8 mouse cellular contexts compared by ENCODE assay signal in genomic region chr17:45737078-45737601, GRCm38 (mm10). TPM values are rescaled to one million over a fixed set of nuclear protein-coding genes. Genes with fewer than 3 reads are reported as not detected.
DNase-seq lines count a peak whose midpoint lies in the region; ATAC-seq and TF ChIP-seq lines count a peak whose summit lies in the region.

No protein-coding gene starts in this region.

- WGBS in heart, embryonic 11.5 days (ENCODE audit: insufficient replicate concordance) = 12% methylated on average over 10 of the region's 10 CpGs
- 20% methylated on average over 10 of the region's 10 CpGs for WGBS in hindbrain, embryonic 11.5 days
- WGBS in lung, postnatal 0 days = 21% methylated on average over 10 of the region's 10 CpGs

- H3K4me2 ChIP-seq in heart, embryonic 11.5 days = peak overlapping the region; percentile 72
- H3K4me2 ChIP-seq in hindbrain, embryonic 11.5 days (replicated peaks; ENCODE audit: low read depth, low read length) = peak overlapping the region; percentile 66
- H3K4me2 ChIP-seq in lung, postnatal 0 days (replicated peaks; ENCODE audit: low read depth, low read length) = peak overlapping the region; percentile 88

- no peak for TF ChIP-seq RAD21 in MEL (IDR thresholded peaks at IDR 0.05; ENCODE audit: low read depth, low read length)

- no peaks in the 10 kb centered on the region for H3K36me3 ChIP-seq in heart, embryonic 11.5 days (ENCODE audit: control insufficient read depth, insufficient read depth, low read length)
- 0 out of 4 replicates have a peak, but pooled peaks cover 0 to 2% of the 10 kb centered on the region in 2 experiments for H3K36me3 ChIP-seq in MEL (ENCODE audit: control insufficient read depth in 1 of 2, insufficient read depth in 2 of 2, low read length in 2 of 2)
- H3K36me3 ChIP-seq in hindbrain, embryonic 11.5 days (ENCODE audit: control insufficient read depth, insufficient read depth, low read length) = no peaks in the 10 kb centered on the region
- no peaks in the 10 kb centered on the region for H3K36me3 ChIP-seq in lung, postnatal 0 days (ENCODE audit: insufficient read depth, low read length)

- no peak for ATAC-seq in heart, embryonic 11.5 days (replicated peaks; ENCODE audit: insufficient number of reproducible peaks, low FRiP score, low TSS enrichment)
- ATAC-seq in hindbrain, embryonic 11.5 days (ENCODE audit: low FRiP score) = peak; percentile 22
- ATAC-seq in lung, postnatal 0 days = peak; percentile 77

- no peak for DNase-seq in heart, postnatal 14 days
- DNase-seq in MEL (ENCODE audit: low read depth, low spot score) = peak; percentile 84
- DNase-seq in hindbrain, embryonic 11.5 days (ENCODE audit: low spot score) = no peak
- peak; percentile 76 for DNase-seq in lung, postnatal 0 days (ENCODE audit: low spot score)
- no peak for DNase-seq in urinary bladder, postnatal 25 days (ENCODE audit: low spot score)
- DNase-seq in Muller cell, postnatal 12 days (ENCODE audit: inconsistent ontology term) = no peak
- DNase-seq in left cerebral cortex, adult 8-10 months (ENCODE audit: low spot score in 2 of 2) = no peak

- peak overlapping the region; percentile 50 for H3K4me3 ChIP-seq in heart, embryonic 11.5 days (ENCODE audit: low read depth, low read length)
- H3K4me3 ChIP-seq in MEL (ENCODE audit: control insufficient read depth in 1 of 2, insufficient read depth in 1 of 2, low read depth in 2 of 2, low read length in 2 of 2) = peak overlapping the region; percentile 63 to 74
- peak overlapping the region; percentile 38 for H3K4me3 ChIP-seq in hindbrain, embryonic 11.5 days (ENCODE audit: low read depth, low read length)
- H3K4me3 ChIP-seq in lung, postnatal 0 days (ENCODE audit: low read depth, low read length) = peak overlapping the region; percentile 57

- no peak for TF ChIP-seq CTCF in MEL (IDR thresholded peaks at IDR 0.05 in 2 of 3, conservative IDR thresholded peaks at IDR 0.05 in 1 of 3; ENCODE audit: control insufficient read depth in 1 of 3, insufficient read depth in 1 of 3, low read depth in 2 of 3, low read length in 3 of 3, poor library complexity in 1 of 3, severe bottlenecking in 1 of 3)
- no peak for TF ChIP-seq CTCF in lung, postnatal 0 days (IDR thresholded peaks at IDR 0.05)

- peak overlapping the region; percentile 75 for H3K9ac ChIP-seq in heart, embryonic 11.5 days (ENCODE audit: low read depth, low read length)
- peak overlapping the region; percentile 82 for H3K9ac ChIP-seq in MEL (ENCODE audit: control insufficient read depth, low read depth, low read length, poor library complexity, severe bottlenecking)
- peak overlapping the region; percentile 75 for H3K9ac ChIP-seq in hindbrain, embryonic 11.5 days (ENCODE audit: low read depth, low read length)
- H3K9ac ChIP-seq in lung, postnatal 0 days (replicated peaks; ENCODE audit: low read depth) = 0 out of 2 replicates have a peak overlapping the region, but pooled peaks have one; percentile 9

- TF ChIP-seq POLR2A in MEL (IDR thresholded peaks at IDR 0.05; ENCODE audit: control insufficient read depth in 1 of 2, insufficient read depth in 1 of 2, low read depth in 1 of 2, low read length in 2 of 2, poor library complexity in 1 of 2) = peak; percentile 6 to 12; a peak in 2 of 4 replicates

- peak overlapping the region; percentile 78 for H3K27ac ChIP-seq in heart, embryonic 11.5 days (ENCODE audit: low read depth, low read length)
- H3K27ac ChIP-seq in MEL (ENCODE audit: control insufficient read depth, low read depth, low read length) = peak overlapping the region; percentile 64
- H3K27ac ChIP-seq in hindbrain, embryonic 11.5 days (ENCODE audit: low read depth, low read length) = peak overlapping the region; percentile 88
- H3K27ac ChIP-seq in lung, postnatal 0 days (ENCODE audit: low read length) = peak overlapping the region; percentile 68; the same call in 1 of the 2 replicates

- H3K9me3 ChIP-seq in heart, embryonic 11.5 days (replicated peaks; ENCODE audit: control insufficient read depth, low read length) = no peaks in the 10 kb centered on the region
- no peaks in the 10 kb centered on the region for H3K9me3 ChIP-seq in MEL (replicated peaks; ENCODE audit: insufficient read depth, low read length)
- H3K9me3 ChIP-seq in hindbrain, embryonic 11.5 days (ENCODE audit: control insufficient read depth, low read length) = no peaks in the 10 kb centered on the region
- H3K9me3 ChIP-seq in lung, postnatal 0 days (ENCODE audit: low read length) = no peaks in the 10 kb centered on the region

- peaks cover 2% of the 10 kb centered on the region; the same call in 1 of the 2 replicates for H3K79me2 ChIP-seq in MEL (ENCODE audit: control insufficient read depth, insufficient read depth, low read length, poor library complexity)

- H3K27me3 ChIP-seq in heart, embryonic 11.5 days (ENCODE audit: control insufficient read depth, insufficient read depth, low read length) = peaks cover 17% of the 10 kb centered on the region
- no peaks in the 10 kb centered on the region for H3K27me3 ChIP-seq in MEL (ENCODE audit: control insufficient read depth in 1 of 2, insufficient read depth in 2 of 2, low read length in 2 of 2)
- peaks cover 2% of the 10 kb centered on the region; the same call in 1 of the 2 replicates for H3K27me3 ChIP-seq in hindbrain, embryonic 11.5 days (ENCODE audit: control insufficient read depth, insufficient read depth, low read length)
- 0 out of 2 replicates have a peak, but pooled peaks cover 3% of the 10 kb centered on the region for H3K27me3 ChIP-seq in lung, postnatal 0 days (replicated peaks; ENCODE audit: insufficient read depth, low read length)

- intact Hi-C loops in heart, postnatal 14 days (cut with DNase I) = loop anchor here (5.0 kb wide), 1 partner anchor 70 kb away; no protein-coding TSS in a partner anchor

- TF ChIP-seq EP300 in MEL (IDR thresholded peaks at IDR 0.05; ENCODE audit: low read depth in 1 of 2, low read length in 2 of 2) = peak; percentile 3 to 17; a peak in 1 of 4 replicates
- TF ChIP-seq EP300 in lung, postnatal 0 days (IDR thresholded peaks at IDR 0.05) = peak; percentile 65; the same call in 1 of the 2 replicates

- H3K4me1 ChIP-seq in heart, embryonic 11.5 days (ENCODE audit: control insufficient read depth, insufficient read depth, low read length) = peaks cover 34% of the 10 kb centered on the region
- peaks cover 2 to 22% of the 10 kb centered on the region in 2 experiments for H3K4me1 ChIP-seq in MEL (ENCODE audit: control insufficient read depth in 1 of 2, insufficient read depth in 2 of 2, low read length in 2 of 2)
- H3K4me1 ChIP-seq in hindbrain, embryonic 11.5 days (replicated peaks; ENCODE audit: control insufficient read depth, insufficient read depth, low read length) = peaks cover 12% of the 10 kb centered on the region; the same call in 1 of the 2 replicates
- peaks cover 19% of the 10 kb centered on the region; the same call in 1 of the 2 replicates for H3K4me1 ChIP-seq in lung, postnatal 0 days (ENCODE audit: insufficient read depth, low read depth, low read length)

TF ChIP-seq in MEL, 35 proteins besides CTCF, POLR2A, EP300 and RAD21 (continues in another document):
- TF ChIP-seq NELFE (IDR thresholded peaks at IDR 0.05; ENCODE audit: low read depth, low read length) = peak; percentile 7; the same call in 1 of the 2 replicates
- TF ChIP-seq TAL1 (IDR thresholded peaks at IDR 0.05; ENCODE audit: low read length) = 0 out of 2 replicates have a peak, but pooled peaks have one; percentile 11
- TF ChIP-seq SIN3A (IDR thresholded peaks at IDR 0.05; ENCODE audit: low read length) = no peak
- peak; percentile 94 for TF ChIP-seq ZKSCAN1 (IDR thresholded peaks at IDR 0.05; ENCODE audit: low read depth, low read length)
- TF ChIP-seq TCF12 (IDR thresholded peaks at IDR 0.05; ENCODE audit: low read depth, low read length) = 0 out of 2 replicates have a peak, but pooled peaks have one; percentile 10
- TF ChIP-seq MAZ (IDR thresholded peaks at IDR 0.05; ENCODE audit: low read depth, low read length) = peak; percentile 31; the same call in 1 of the 2 replicates
- TF ChIP-seq MAFK (IDR thresholded peaks at IDR 0.05; ENCODE audit: borderline replicate concordance, low read depth, low read length) = no peak
- TF ChIP-seq TBP (IDR thresholded peaks at IDR 0.05; ENCODE audit: low read depth, low read length) = no peak
- TF ChIP-seq POLR2AphosphoS2 (IDR thresholded peaks at IDR 0.05; ENCODE audit: low read length) = no peak
- no peak for TF ChIP-seq MAX (IDR thresholded peaks at IDR 0.05; ENCODE audit: low read length)

RNA-seq across cellular contexts. Expression of gene 1600014C23Rik, which starts 3.5 kb away (rescaled TPM):
- polyA plus RNA-seq in heart, embryonic 11.5 days (2014; fragmentation: Nextera tagmentation; extraction: Ambion mirVana) = 0.48 and 0.80 TPM in 2 replicates
- total RNA-seq in heart, postnatal 14 days (2021) = under 1 TPM in 1 of 2 experiments, not detected in 1; 0.60 TPM
- total RNA-seq in MEL (2012; rRNA removed) = 0.81 and 2.1 TPM in 2 replicates
- 1 to 10 TPM in 1 of 2 experiments, not detected in 1; 2.7 TPM for polyA plus RNA-seq in MEL (2012; ENCODE audit: insufficient read depth in 1 of 2, insufficient read length in 2 of 2, low read depth in 1 of 2, low replicate concordance in 2 of 2, missing spikeins in 1 of 2)
- 0.32 and 0.37 TPM in 2 replicates for polyA plus RNA-seq in hindbrain, embryonic 11.5 days (2014; fragmentation: Nextera tagmentation; extraction: Ambion mirVana)
- not detected in 2 replicates for polyA plus RNA-seq in lung, postnatal 0 days (2015; fragmentation: Nextera tagmentation; extraction: Ambion mirVana)
- total RNA-seq in left cerebral cortex, adult 8-10 months (2022) = 1 to 10 TPM in 1 of 4 experiments, under 1 TPM in 1, not detected in 2; 0.73 to 1.1 TPM

RNA-seq across cellular contexts. Expression of gene Tmem63b, which starts 50.4 kb away (rescaled TPM):
- polyA plus RNA-seq in heart, embryonic 11.5 days (2014; fragmentation: Nextera tagmentation; extraction: Ambion mirVana) = 27.6 and 29.8 TPM in 2 replicates
- total RNA-seq in heart, postnatal 14 days (2021) = 10 to 100 TPM; 78.4 to 81.2 TPM
- 12.0 and 12.3 TPM in 2 replicates for total RNA-seq in MEL (2012; rRNA removed)
- polyA plus RNA-seq in MEL (2012; ENCODE audit: insufficient read depth in 1 of 2, insufficient read length in 2 of 2, low read depth in 1 of 2, low replicate concordance in 2 of 2, missing spikeins in 1 of 2) = 10 to 100 TPM in 1 of 2 experiments, not detected in 1; 37.9 TPM
- 48.6 and 50.3 TPM in 2 replicates for polyA plus RNA-seq in hindbrain, embryonic 11.5 days (2014; fragmentation: Nextera tagmentation; extraction: Ambion mirVana)
- 78.5 and 88.2 TPM in 2 replicates for polyA plus RNA-seq in lung, postnatal 0 days (2015; fragmentation: Nextera tagmentation; extraction: Ambion mirVana)
- 100 to 1,000 TPM; 157 to 171 (median 165) TPM for total RNA-seq in left cerebral cortex, adult 8-10 months (2022)

RNA-seq across cellular contexts. Expression of gene Mrpl14, which starts 51.0 kb away (rescaled TPM):
- 131 and 135 TPM in 2 replicates for polyA plus RNA-seq in heart, embryonic 11.5 days (2014; fragmentation: Nextera tagmentation; extraction: Ambion mirVana)
- total RNA-seq in heart, postnatal 14 days (2021) = 100 to 1,000 TPM; 116 to 123 TPM
- 66.2 and 68.0 TPM in 2 replicates for total RNA-seq in MEL (2012; rRNA removed)
- 100 to 1,000 TPM in 1 of 2 experiments, not detected in 1; 159 TPM for polyA plus RNA-seq in MEL (2012; ENCODE audit: insufficient read depth in 1 of 2, insufficient read length in 2 of 2, low read depth in 1 of 2, low replicate concordance in 2 of 2, missing spikeins in 1 of 2)
- 105 and 109 TPM in 2 replicates for polyA plus RNA-seq in hindbrain, embryonic 11.5 days (2014; fragmentation: Nextera tagmentation; extraction: Ambion mirVana)
- polyA plus RNA-seq in lung, postnatal 0 days (2015; fragmentation: Nextera tagmentation; extraction: Ambion mirVana) = 224 and 234 TPM in 2 replicates
- 10 to 100 TPM; 40.5 to 45.5 (median 42.1) TPM for total RNA-seq in left cerebral cortex, adult 8-10 months (2022)

Comparison
In these comparisons a context has a peak if more than half of its experiments do, and no peak if none do; other contexts are left out.
1. H3K9ac ChIP-seq: peak in every context shown above with its lines; median percentile 82 in MEL; 75 in heart, embryonic 11.5 days; 75 in hindbrain, embryonic 11.5 days; 9 in lung, postnatal 0 days.
2. DNase-seq: peak in MEL (single experiment) and lung, postnatal 0 days (single experiment); none in heart, postnatal 14 days (0 of 2), hindbrain, embryonic 11.5 days (single experiment), urinary bladder, postnatal 25 days (single experiment), Muller cell, postnatal 12 days (single experiment) and left cerebral cortex, adult 8-10 months (0 of 2).
3. Peak in every context shown above with its lines, with median percentiles within 50 percentile points of each other: H3K27ac ChIP-seq, H3K4me2 ChIP-seq and H3K4me3 ChIP-seq.